Mouse (Mus musculus) cerebellum, postnatal 14 days (tissue): Measurements from ENCODE around the gene Atf5.

Source experiments
- DNase-seq, 2 experiments: peaks; one replicate each; pipeline ENCODE4 v3.0.0; 2021; ENCODE audit warnings: mixed read lengths in 2 of 2

Gene Atf5

DNA sequence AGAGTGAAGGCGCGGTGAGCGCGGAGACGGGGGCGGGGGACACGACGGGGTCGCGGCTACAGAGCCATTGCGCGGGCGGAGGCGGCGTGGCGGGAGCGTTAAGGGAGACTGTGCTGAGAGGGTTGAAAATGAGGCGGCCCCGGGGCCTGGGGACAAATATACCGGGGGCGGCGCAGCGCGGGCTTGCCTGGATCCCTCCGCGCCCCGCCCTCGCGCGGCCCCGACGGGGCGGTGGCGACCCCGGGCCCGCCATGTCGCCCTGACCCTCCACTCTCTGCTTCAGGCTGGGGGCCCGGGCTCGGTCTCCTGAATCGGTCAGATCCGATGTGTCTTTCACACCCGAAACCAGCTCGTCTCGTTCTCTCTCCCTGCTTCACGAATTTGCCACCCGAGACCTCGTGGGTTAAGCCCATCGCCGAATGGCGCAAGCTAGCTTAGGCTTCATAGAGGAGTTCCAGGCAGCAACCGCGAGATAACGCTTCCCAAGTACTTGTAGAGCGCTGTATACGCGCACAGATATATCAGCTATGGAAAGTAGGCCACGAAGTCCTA, at the start of gene Atf5:
Atf5 (minus strand) TSS at position 189 of the 552 bp plus-strand sequence.
- no peak for DNase-seq

- peak in 1 of 2 experiments; percentile 57 for DNase-seq
Measured at GRCm38 (mm10) chr7:44864595-44865542, 48.4 kb upstream of the Atf5 start.

DNA sequence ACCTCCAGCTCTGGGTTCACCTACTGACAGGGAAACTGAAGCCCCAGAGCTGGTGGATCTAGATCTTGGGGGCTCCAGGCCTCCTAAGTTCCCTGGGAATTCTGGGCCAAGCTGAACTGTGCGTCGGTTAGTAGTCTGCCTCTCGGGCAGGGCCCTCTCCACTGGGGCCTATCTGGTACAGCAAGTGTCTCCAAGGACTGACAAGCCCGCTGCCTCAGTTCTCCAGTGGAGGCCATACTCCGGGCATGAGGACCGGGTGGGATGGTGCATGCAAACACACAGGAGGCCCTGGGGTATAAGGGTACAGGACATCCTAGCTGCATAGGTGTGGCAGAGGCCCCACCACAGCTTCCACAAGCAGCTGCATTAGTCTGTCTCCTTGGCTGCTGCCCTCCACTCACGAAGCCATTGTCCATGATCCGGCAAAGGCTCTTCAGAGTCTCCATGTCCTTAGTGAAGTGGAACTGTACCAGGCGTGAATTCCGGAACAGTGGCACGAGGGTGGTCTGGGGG, 47.6 kb upstream of the Atf5 start:
- no peak for DNase-seq

DNA sequence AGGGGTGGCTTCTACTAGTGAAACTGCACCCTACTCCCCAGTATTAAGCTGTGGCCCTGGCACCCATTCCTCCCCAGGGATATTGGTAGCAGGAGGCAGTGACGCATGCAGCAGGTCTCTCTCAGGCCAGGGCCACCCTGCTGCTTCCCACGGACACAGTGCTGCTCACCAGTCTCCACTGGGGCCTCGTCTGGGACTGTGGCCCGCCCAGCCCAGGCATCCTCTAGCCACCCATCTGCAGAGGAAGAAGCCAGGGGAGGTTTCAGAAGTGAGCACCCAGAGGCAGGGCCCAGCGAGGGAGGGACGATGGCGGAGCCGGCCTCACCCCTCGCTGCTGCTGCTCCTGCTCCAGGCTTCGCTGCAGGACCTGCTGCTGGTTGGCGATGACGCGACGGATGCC, 46.8 kb upstream of the Atf5 start:
- no peak for DNase-seq

DNA sequence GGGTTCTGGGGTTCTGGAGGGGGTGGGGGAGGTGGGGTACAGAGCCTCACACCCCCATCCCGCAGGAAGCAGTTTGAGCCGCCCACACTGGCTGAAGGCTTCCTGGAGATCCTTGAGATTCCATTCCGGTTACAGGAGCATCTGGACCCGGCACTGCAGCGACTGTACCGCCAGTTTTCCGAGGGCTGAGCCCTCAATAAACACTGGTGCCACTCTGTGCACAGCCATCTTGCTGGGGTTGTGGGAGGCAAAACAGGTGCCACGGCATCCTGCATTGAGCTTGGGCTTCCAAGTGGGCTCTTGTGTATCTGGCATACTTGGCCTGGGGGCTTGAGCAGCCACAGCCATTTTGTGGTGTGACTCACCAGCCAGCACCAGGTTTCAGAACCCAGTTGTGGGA, 46.0 kb upstream of the Atf5 start:
- DNase-seq, result no peak

GRCm38 (mm10) chr7:44861429-44861816, 45.0 kb upstream of the Atf5 start:
- DNase-seq, result no peak

DNA sequence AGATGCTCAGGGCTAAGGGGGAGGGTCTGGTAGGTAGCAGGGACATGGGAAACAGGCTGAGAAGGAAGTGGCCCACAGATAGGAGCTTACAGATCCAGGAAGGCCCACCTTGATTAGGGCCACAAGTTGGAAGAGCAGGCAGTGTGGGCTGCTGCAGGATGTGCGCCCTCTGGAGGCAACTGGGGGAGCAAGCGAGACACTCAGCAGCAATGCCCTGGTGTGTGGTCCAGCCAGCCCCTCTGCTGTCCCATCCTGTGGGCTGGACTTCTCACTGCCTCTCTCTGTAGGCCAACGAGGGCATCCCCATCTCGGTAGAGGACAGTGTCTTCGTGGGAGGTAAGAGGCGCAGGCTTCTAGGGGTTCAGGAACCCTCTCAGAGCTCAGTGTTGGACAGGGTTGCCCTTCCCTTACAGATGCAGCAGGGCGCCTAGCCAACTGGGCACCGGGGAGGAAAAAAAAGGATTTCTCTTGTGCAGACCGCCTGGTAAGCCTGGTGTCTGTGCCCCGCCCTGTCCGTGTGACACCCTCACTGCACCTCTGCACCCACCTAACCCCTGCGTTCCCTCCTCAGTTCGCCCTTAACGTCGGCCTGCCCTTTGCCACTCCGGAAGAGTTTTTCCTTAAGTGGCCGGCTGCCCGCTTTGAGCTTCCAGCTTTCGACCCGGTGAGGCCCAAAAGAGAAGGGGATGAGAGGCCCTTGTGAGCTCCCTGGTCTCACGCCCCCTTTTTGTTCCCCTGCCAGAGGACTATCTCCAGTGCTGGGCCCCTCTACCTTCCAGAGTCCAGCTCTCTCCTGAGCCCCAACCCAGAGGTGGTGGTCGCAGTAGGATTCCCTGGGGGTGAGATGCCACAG, 44.3 kb upstream of the Atf5 start:
- DNase-seq, result peak; percentile 77 to 87

GRCm38 (mm10) chr7:44859896-44860295, 43.4 kb upstream of the Atf5 start:
- no peak for DNase-seq

- DNase-seq, result no peak
Measured at GRCm38 (mm10) chr7:44857905-44858304, 41.4 kb upstream of the Atf5 start.

DNA sequence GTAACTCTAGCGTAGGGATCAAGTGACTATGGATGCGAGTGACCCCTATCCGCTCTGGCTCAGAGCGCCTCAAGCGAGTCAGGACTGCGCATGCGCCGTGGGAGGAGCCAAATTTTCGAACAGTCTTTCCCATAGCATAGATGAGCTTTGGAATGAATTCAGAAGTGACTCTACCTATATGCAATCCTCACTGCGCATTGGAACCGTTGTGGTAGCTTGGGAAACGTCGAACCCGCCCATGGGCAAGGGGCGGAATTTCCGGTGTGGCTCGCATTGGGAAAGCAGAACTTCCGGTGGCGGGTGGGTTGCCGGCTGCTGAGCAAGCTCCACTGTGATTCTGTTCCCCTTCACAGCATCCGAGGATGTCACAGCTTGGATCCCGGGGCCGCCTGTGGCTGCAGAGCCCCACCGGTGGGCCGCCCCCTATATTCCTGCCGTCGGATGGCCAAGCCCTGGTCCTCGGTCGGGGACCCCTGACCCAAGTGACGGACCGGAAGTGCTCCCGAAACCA, 40.6 kb upstream of the Atf5 start, which contains the start of gene Pnkp:
Pnkp (plus strand) TSS at position 98 of the 511 bp plus-strand sequence.
- peak; percentile 88 to 89 for DNase-seq

GRCm38 (mm10) chr7:44856265-44856916, 39.9 kb upstream of the Atf5 start:
- DNase-seq, result no peak

GRCm38 (mm10) chr7:44855036-44855435, 38.6 kb upstream of the Atf5 start:
- DNase-seq, result no peak

DNA sequence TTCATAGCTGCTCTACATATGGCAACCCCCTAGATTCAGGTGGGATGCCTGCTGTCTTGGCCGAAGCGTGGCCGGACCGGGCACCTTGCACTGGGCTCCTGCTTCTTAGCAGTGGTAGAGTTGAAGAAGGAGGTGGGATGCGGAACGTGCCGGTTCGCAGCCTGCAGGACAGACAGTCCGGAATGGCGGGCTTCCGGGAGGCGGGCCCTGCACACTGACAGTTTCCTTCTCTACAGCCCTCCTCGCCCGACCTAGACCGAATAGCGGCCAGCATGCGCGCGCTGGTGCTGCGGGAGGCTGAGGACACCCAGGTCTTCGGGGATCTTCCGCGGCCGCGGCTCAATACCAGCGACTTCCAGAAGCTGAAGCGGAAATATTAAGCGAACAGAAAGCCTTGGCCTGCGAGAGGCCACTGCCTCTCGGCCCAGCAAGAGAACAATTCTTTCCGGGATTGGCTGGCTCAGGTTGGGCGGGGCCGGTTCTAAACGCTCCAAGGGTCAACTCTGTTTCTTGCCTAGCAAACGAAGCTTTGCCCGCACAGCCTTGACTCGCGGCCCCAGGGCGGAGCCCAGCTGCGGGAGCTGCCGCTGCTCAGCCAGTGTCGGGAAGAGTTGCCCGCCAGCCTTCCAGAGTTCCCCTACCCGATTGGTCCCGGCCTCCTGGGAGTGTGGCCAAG, 38.0 kb upstream of the Atf5 start:
- peak; percentile 84 to 86 for DNase-seq

DNA sequence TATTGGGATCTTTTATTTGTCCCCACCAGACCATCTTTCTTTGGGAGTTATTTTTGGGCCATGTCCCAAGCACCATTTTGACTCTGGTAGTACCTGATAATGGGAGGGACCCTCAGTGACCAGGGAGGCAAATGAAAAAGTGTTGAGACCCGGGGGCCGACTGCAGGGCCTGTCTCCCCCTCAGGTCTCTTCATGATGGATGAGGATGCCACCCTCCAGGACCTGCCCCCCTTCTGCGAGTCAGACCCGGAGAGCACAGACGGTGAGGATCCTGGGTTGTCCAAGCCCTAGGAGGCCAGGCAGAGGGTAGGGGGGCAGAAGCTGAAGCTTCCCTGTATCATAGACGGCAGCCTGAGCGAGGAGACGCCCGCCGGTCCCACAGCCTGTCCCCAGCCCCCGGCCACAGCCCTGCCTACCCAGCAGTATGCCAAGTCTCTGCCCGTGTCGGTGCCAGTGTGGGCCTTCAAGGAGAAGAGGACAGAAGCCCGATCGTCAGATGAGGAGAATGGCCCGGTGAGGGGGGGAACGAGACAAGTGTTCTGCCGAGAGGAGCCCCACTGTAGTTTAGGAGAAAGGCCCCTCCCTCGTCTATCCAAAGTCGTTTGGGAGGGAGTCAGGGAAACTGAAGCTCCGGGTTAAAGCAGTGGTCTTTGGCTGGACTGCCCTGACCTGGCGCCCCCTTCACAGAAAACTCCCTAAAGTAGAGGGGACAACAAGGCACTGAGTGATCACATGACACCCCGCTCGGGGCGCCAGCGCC, 37.3 kb upstream of the Atf5 start:
- peak in 1 of 2 experiments; percentile 54 for DNase-seq

- DNase-seq, result no peak
Measured at GRCm38 (mm10) chr7:44853065-44853464, 36.6 kb upstream of the Atf5 start.

- no peak for DNase-seq
Measured at GRCm38 (mm10) chr7:44852259-44853027, 36.0 kb upstream of the Atf5 start.

- DNase-seq, result no peak
Measured at GRCm38 (mm10) chr7:44851625-44852234, 35.3 kb upstream of the Atf5 start.

- DNase-seq, result no peak
Measured at GRCm38 (mm10) chr7:44850789-44851624, 34.5 kb upstream of the Atf5 start.

- peak; percentile 89 for DNase-seq
Measured at GRCm38 (mm10) chr7:44850146-44850545, 33.7 kb upstream of the Atf5 start.
